Mouse (Mus musculus) frontal cortex, postnatal 25 days (tissue): Measurements from ENCODE around the gene Glud1.
"Not testable (repeated sequence)": the region's sequence is repeated elsewhere in the genome, so short reads cannot be mapped to it uniquely, and the experiment has no call there.

Source experiments
- DNase-seq, 2 experiments: peaks; one replicate each; pipeline ENCODE4 v3.0.0; 2022; ENCODE audit warnings: low spot score in 2 of 2

The Glud1 gene

GRCm38 (mm10) chr14:34312339-34313048 lies 2.0 kb downstream of the Glud1 start:
- DNase-seq = no peak

- DNase-seq = no peak
Measured at GRCm38 (mm10) chr14:34313612-34314011, 3.1 kb downstream of the Glud1 start.

- not testable (repeated sequence) for DNase-seq
Measured at GRCm38 (mm10) chr14:34314383-34314782, 3.9 kb downstream of the Glud1 start.

GRCm38 (mm10) chr14:34314796-34315195 lies 4.3 kb downstream of the Glud1 start:
- DNase-seq = no peak

- no peak for DNase-seq
Measured at GRCm38 (mm10) chr14:34316346-34316745, 5.8 kb downstream of the Glud1 start.

GRCm38 (mm10) chr14:34317431-34317830 lies 6.9 kb downstream of the Glud1 start:
- no peak for DNase-seq

GRCm38 (mm10) chr14:34318113-34318512 lies 7.6 kb downstream of the Glud1 start:
- DNase-seq = no peak

- DNase-seq = no peak
Measured at GRCm38 (mm10) chr14:34323576-34324085, 13.1 kb downstream of the Glud1 start.

GRCm38 (mm10) chr14:34326606-34327005 lies 16.1 kb downstream of the Glud1 start:
- no peak for DNase-seq

GRCm38 (mm10) chr14:34327618-34328017 lies 17.1 kb downstream of the Glud1 start:
- DNase-seq = no peak

- DNase-seq = no peak
Measured at GRCm38 (mm10) chr14:34330657-34331158, 20.2 kb downstream of the Glud1 start.

- no peak for DNase-seq
Measured at GRCm38 (mm10) chr14:34331886-34332285, 21.4 kb downstream of the Glud1 start.

- peak in 1 of 2 experiments; percentile 24 for DNase-seq
Measured at GRCm38 (mm10) chr14:34332476-34332875, 21.9 kb downstream of the Glud1 start.

- DNase-seq = no peak
Measured at GRCm38 (mm10) chr14:34339446-34339845, 28.9 kb downstream of the Glud1 start.

GRCm38 (mm10) chr14:34341993-34342392 lies 31.5 kb downstream of the Glud1 start:
- no peak for DNase-seq

- no peak for DNase-seq
Measured at GRCm38 (mm10) chr14:34343078-34343477, 32.6 kb downstream of the Glud1 start.

GRCm38 (mm10) chr14:34344361-34344760 lies 33.8 kb downstream of the Glud1 start:
- DNase-seq = no peak

- no peak for DNase-seq
Measured at GRCm38 (mm10) chr14:34345771-34346566, 35.4 kb downstream of the Glud1 start.

GRCm38 (mm10) chr14:34347084-34347483 lies 36.6 kb downstream of the Glud1 start:
- DNase-seq = no peak

- no peak for DNase-seq
Measured at GRCm38 (mm10) chr14:34348301-34348700, 37.8 kb downstream of the Glud1 start.

GRCm38 (mm10) chr14:34349007-34349406 lies 38.5 kb downstream of the Glud1 start:
- DNase-seq = no peak

- DNase-seq = no peak
Measured at GRCm38 (mm10) chr14:34351660-34352059, 41.1 kb downstream of the Glud1 start.

- DNase-seq = no peak
Measured at GRCm38 (mm10) chr14:34352523-34352922, 42.0 kb downstream of the Glud1 start.
